Mouse (Mus musculus): Measurements from ENCODE around the gene Myo10. TPM values are rescaled to one million over a fixed set of nuclear protein-coding genes. Genes with fewer than 3 reads are reported as not detected.
A peak's percentile ranks its signal among the peaks of the same experiment; 100 is the strongest.

The Myo10 gene
- polyA plus RNA-seq, 1 experiment = 45.4 TPM

GRCm38 (mm10) chr15:25753003-25753402 lies 130.7 kb downstream of the Myo10 start:
- 75% methylated on average over 9 of the region's 9 CpGs for WGBS

GRCm38 (mm10) chr15:25753878-25754277 lies 131.6 kb downstream of the Myo10 start:
- Histone ChIP-seq H3K36me3 (ENCODE audit: control insufficient read depth, insufficient read depth, low read length) (peaks cover 4% of the 10 kb centered on the region; the same call in 1 of the 2 replicates), H3K27me3 (replicated peaks; ENCODE audit: control insufficient read depth, insufficient read depth, low read length) (no peaks in the 10 kb centered on the region), H3K27ac (ENCODE audit: insufficient read depth, low read depth, low read length) (no peak overlapping the region), H3K4me3 (ENCODE audit: insufficient read depth, low read depth, low read length) (no peak overlapping the region), H3K4me1 (ENCODE audit: control insufficient read depth, insufficient read depth, low read length) (peaks cover 6% of the 10 kb centered on the region)
- DNase-seq = no peak
- no peak for TF ChIP-seq POLR2A (IDR thresholded peaks at IDR 0.05; ENCODE audit: low read depth, low read length)
- TF ChIP-seq CTCF (conservative IDR thresholded peaks at IDR 0.05; ENCODE audit: insufficient read depth, insufficient read length, low read depth, low read length) = no peak

More at GRCm38 (mm10) chr15:25753003-25753402, 130.7 kb downstream of the Myo10 start:
- no peak overlapping the region for H3K27ac ChIP-seq (ENCODE audit: insufficient read depth, low read depth, low read length)
- peaks cover 4% of the 10 kb centered on the region; the same call in 1 of the 2 replicates for H3K36me3 ChIP-seq (ENCODE audit: control insufficient read depth, insufficient read depth, low read length)
- DNase-seq = no peak
- H3K4me3 ChIP-seq (ENCODE audit: insufficient read depth, low read depth, low read length) = no peak overlapping the region
- H3K4me1 ChIP-seq (ENCODE audit: control insufficient read depth, insufficient read depth, low read length) = peaks cover 6% of the 10 kb centered on the region
- no peak for TF ChIP-seq POLR2A (IDR thresholded peaks at IDR 0.05; ENCODE audit: low read depth, low read length)
- no peak for TF ChIP-seq CTCF (conservative IDR thresholded peaks at IDR 0.05; ENCODE audit: insufficient read depth, insufficient read length, low read depth, low read length)
- no peaks in the 10 kb centered on the region for H3K27me3 ChIP-seq (replicated peaks; ENCODE audit: control insufficient read depth, insufficient read depth, low read length)

GRCm38 (mm10) chr15:25754342-25754951 lies 132.1 kb downstream of the Myo10 start:
- WGBS = 56% methylated on average over 13 of the region's 13 CpGs
- H3K27me3 ChIP-seq (replicated peaks; ENCODE audit: control insufficient read depth, insufficient read depth, low read length) = no peaks in the 10 kb centered on the region
- H3K4me1 ChIP-seq (ENCODE audit: control insufficient read depth, insufficient read depth, low read length) = peaks cover 6% of the 10 kb centered on the region
- TF ChIP-seq POLR2A (IDR thresholded peaks at IDR 0.05; ENCODE audit: low read depth, low read length) (no peak), CTCF (conservative IDR thresholded peaks at IDR 0.05; ENCODE audit: insufficient read depth, insufficient read length, low read depth, low read length) (no peak)
- no peak overlapping the region for H3K27ac ChIP-seq (ENCODE audit: insufficient read depth, low read depth, low read length)
- no peak for DNase-seq
- peaks cover 1% of the 10 kb centered on the region; the same call in 1 of the 2 replicates for H3K36me3 ChIP-seq (ENCODE audit: control insufficient read depth, insufficient read depth, low read length)
- H3K4me3 ChIP-seq (ENCODE audit: insufficient read depth, low read depth, low read length) = no peak overlapping the region

- TF ChIP-seq POLR2A (IDR thresholded peaks at IDR 0.05; ENCODE audit: low read depth, low read length) = no peak
- no peak for TF ChIP-seq CTCF (conservative IDR thresholded peaks at IDR 0.05; ENCODE audit: insufficient read depth, insufficient read length, low read depth, low read length)
- DNase-seq = no peak
- H3K27me3 ChIP-seq (replicated peaks; ENCODE audit: control insufficient read depth, insufficient read depth, low read length) = no peaks in the 10 kb centered on the region
- peaks cover 6% of the 10 kb centered on the region for H3K4me1 ChIP-seq (ENCODE audit: control insufficient read depth, insufficient read depth, low read length)
- 69% methylated on average over 6 of the region's 6 CpGs for whole genome bisulfite sequencing
- H3K4me3 ChIP-seq (ENCODE audit: insufficient read depth, low read depth, low read length) = no peak overlapping the region
- H3K27ac ChIP-seq (ENCODE audit: insufficient read depth, low read depth, low read length) = no peak overlapping the region
- H3K36me3 ChIP-seq (ENCODE audit: control insufficient read depth, insufficient read depth, low read length) = peaks cover 1% of the 10 kb centered on the region; the same call in 1 of the 2 replicates
Measured at GRCm38 (mm10) chr15:25755536-25755935, 133.2 kb downstream of the Myo10 start.

GRCm38 (mm10) chr15:25756072-25756471 lies 133.7 kb downstream of the Myo10 start:
- Histone ChIP-seq H3K36me3 (ENCODE audit: control insufficient read depth, insufficient read depth, low read length) (peaks cover 1% of the 10 kb centered on the region; the same call in 1 of the 2 replicates), H3K4me3 (ENCODE audit: insufficient read depth, low read depth, low read length) (no peak overlapping the region), H3K27me3 (replicated peaks; ENCODE audit: control insufficient read depth, insufficient read depth, low read length) (no peaks in the 10 kb centered on the region), H3K4me1 (ENCODE audit: control insufficient read depth, insufficient read depth, low read length) (peaks cover 6% of the 10 kb centered on the region), H3K27ac (ENCODE audit: insufficient read depth, low read depth, low read length) (peak overlapping the region; percentile 41)
- TF ChIP-seq CTCF (conservative IDR thresholded peaks at IDR 0.05; ENCODE audit: insufficient read depth, insufficient read length, low read depth, low read length) (no peak), POLR2A (IDR thresholded peaks at IDR 0.05; ENCODE audit: low read depth, low read length) (no peak)
- DNase-seq = peak; percentile 40
- WGBS = 40% methylated on average over 3 of the region's 3 CpGs

- H3K27ac ChIP-seq (ENCODE audit: insufficient read depth, low read depth, low read length) = no peak overlapping the region
- 53% methylated on average over 10 of the region's 10 CpGs for WGBS
- H3K4me3 ChIP-seq (ENCODE audit: insufficient read depth, low read depth, low read length) = no peak overlapping the region
Measured at GRCm38 (mm10) chr15:25758037-25758436, 135.7 kb downstream of the Myo10 start.

GRCm38 (mm10) chr15:25758500-25759086 lies 136.3 kb downstream of the Myo10 start:
- peaks cover 1% of the 10 kb centered on the region; the same call in 1 of the 2 replicates for H3K36me3 ChIP-seq (ENCODE audit: control insufficient read depth, insufficient read depth, low read length)
- H3K27me3 ChIP-seq (replicated peaks; ENCODE audit: control insufficient read depth, insufficient read depth, low read length) = no peaks in the 10 kb centered on the region
- 67% methylated on average over 15 of the region's 15 CpGs for WGBS
- peak; percentile 76 for DNase-seq
- peak overlapping the region; percentile 19; the same call in 1 of the 2 replicates for H3K27ac ChIP-seq (ENCODE audit: insufficient read depth, low read depth, low read length)
- H3K4me1 ChIP-seq (ENCODE audit: control insufficient read depth, insufficient read depth, low read length) = peaks cover 6% of the 10 kb centered on the region
- H3K4me3 ChIP-seq (ENCODE audit: insufficient read depth, low read depth, low read length) = no peak overlapping the region
- TF ChIP-seq CTCF (conservative IDR thresholded peaks at IDR 0.05; ENCODE audit: insufficient read depth, insufficient read length, low read depth, low read length) = no peak
- TF ChIP-seq POLR2A (IDR thresholded peaks at IDR 0.05; ENCODE audit: low read depth, low read length) = no peak

More at GRCm38 (mm10) chr15:25758037-25758436, 135.7 kb downstream of the Myo10 start:
- Histone ChIP-seq H3K27me3 (replicated peaks; ENCODE audit: control insufficient read depth, insufficient read depth, low read length) (no peaks in the 10 kb centered on the region), H3K4me1 (ENCODE audit: control insufficient read depth, insufficient read depth, low read length) (peaks cover 6% of the 10 kb centered on the region), H3K36me3 (ENCODE audit: control insufficient read depth, insufficient read depth, low read length) (peaks cover 1% of the 10 kb centered on the region; the same call in 1 of the 2 replicates)
- TF ChIP-seq CTCF (conservative IDR thresholded peaks at IDR 0.05; ENCODE audit: insufficient read depth, insufficient read length, low read depth, low read length) (no peak), POLR2A (IDR thresholded peaks at IDR 0.05; ENCODE audit: low read depth, low read length) (no peak)
- DNase-seq = no peak

Measured in kidney, adult 2 months (tissue).